Mouse (Mus musculus) embryonic facial prominence, embryonic 11.5 days (tissue): ENCODE results near the gene Nkrf. TPM values are rescaled to one million over a fixed set of nuclear protein-coding genes. Genes with fewer than 3 reads are reported as not detected.

ENCODE experiments used
- ATAC-seq: fragments of 200-750 bp; cut with Nextera tagmentation; replicated peaks from 2 replicates; pipeline ENCODE4 v1.8.0; 2017; ENCODE audit warnings: low read depth; ENCODE audit not compliant: insufficient number of reproducible peaks, low FRiP score, low TSS enrichment
- DNase-seq: peaks from one replicate; pipeline ENCODE4 v3.0.0-alpha.2; 2015; ENCODE audit warnings: low spot score
- H3K27ac ChIP-seq: fragments of 300-500 bp; sonication (generic); replicated peaks from 2 replicates; pipeline ENCODE4 v1.5.1; 2014; ENCODE audit warnings: mild to moderate bottlenecking, low read depth, low read length, control low read depth
- H3K27me3 ChIP-seq: fragments of 300-500 bp; sonication (generic); 2 replicates; pipeline ENCODE4 v1.6.1; 2014; ENCODE audit warnings: mild to moderate bottlenecking, low read length, moderate library complexity, mixed read lengths; ENCODE audit not compliant: control insufficient read depth, insufficient read depth
- H3K36me3 ChIP-seq: fragments of 300-500 bp; sonication (generic); replicated peaks from 2 replicates; pipeline ENCODE4 v1.6.1; 2014; ENCODE audit warnings: low read depth, mild to moderate bottlenecking, low read length, moderate library complexity, mixed read lengths; ENCODE audit not compliant: control insufficient read depth, insufficient read depth
- H3K4me1 ChIP-seq: fragments of 300-500 bp; sonication (generic); 2 replicates; pipeline ENCODE4 v1.6.1; 2014; ENCODE audit warnings: low read length, mixed read lengths; ENCODE audit not compliant: control insufficient read depth, insufficient read depth
- H3K4me2 ChIP-seq: fragments of 300-500 bp; sonication (generic); 2 replicates; pipeline ENCODE4 v1.6.1; 2014; ENCODE audit warnings: low read depth, mild to moderate bottlenecking, control low read depth, low read length, moderate library complexity
- H3K4me3 ChIP-seq: fragments of 300-500 bp; sonication (generic); 2 replicates; pipeline ENCODE4 v1.5.1; 2014; ENCODE audit warnings: low read depth, low read length, control low read depth
- H3K9ac ChIP-seq: fragments of 300-500 bp; sonication (generic); replicated peaks from 2 replicates; pipeline ENCODE4 v1.6.1; 2014; ENCODE audit warnings: mild to moderate bottlenecking, control low read depth, low read length
- H3K9me3 ChIP-seq: fragments of 300-500 bp; sonication (generic); replicated peaks from 2 replicates; pipeline ENCODE4 v1.6.1; 2016; ENCODE audit warnings: mild to moderate bottlenecking, low read length, inconsistent platforms, mixed read lengths; ENCODE audit not compliant: control insufficient read depth
- WGBS: fragments of 180-500 bp; shearing (Covaris S2); extraction: QIAGEN DNeasy Blood & Tissue Kit; methylation state at CpG from one replicate; pipeline ENCODE4 v1.1.7; 2014; 5-methylcytosine and 5-hydroxymethylcytosine counted together
- polyA plus RNA-seq: library from polyadenylated mRNA; unstranded; fragments of >200 nt; fragmentation: Nextera tagmentation; extraction: Ambion mirVana; gene quantifications from 2 replicates; pipeline ENCODE4 v1.2.1, GENCODE M21; 2014

The Nkrf gene
- polyA plus RNA-seq, 1 experiment from 2014 or later: 3.4 TPM

DNA sequence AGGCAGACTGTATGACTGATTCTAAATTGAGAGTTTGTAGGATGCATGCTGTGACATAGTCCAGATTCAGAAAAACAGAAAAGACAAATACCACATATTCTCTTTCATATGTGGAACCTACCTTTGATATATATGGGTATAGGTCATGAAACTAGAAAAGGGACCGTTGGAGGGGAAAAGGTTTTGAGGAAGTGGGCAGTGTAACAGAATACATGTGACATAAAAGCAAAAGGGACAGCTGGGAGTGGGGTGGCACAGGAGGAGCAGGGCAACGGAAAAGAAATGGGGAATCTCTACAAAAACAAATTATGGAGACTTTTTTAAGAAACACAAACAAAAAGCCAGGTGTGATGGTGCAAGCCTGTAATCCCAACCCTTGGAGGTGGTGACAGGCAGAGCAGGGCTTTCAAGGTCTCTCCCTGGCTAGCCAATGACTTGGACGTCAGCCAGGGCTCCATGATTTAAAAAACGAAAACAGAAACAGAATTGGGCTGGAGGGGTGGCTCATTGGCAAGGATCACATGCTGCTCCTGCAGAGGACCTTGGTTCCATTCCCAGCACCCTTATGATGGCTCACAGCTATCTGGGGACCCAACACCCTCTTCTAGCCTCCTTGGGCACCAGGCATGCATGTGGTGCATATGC lies 59.2 kb downstream of the Nkrf start:
- Histone ChIP-seq H3K27ac (no peak overlapping the region), H3K9me3 (no peaks in the 10 kb centered on the region), H3K27me3 (no peaks in the 10 kb centered on the region), H3K4me3 (no peak overlapping the region), H3K36me3 (no peaks in the 10 kb centered on the region), H3K4me1 (no peaks in the 10 kb centered on the region), H3K9ac (no peak overlapping the region), H3K4me2 (no peak overlapping the region)
- no peak for ATAC-seq
- WGBS: 84% methylated on average over 4 of the region's 4 CpGs
- DNase-seq: no peak

DNA sequence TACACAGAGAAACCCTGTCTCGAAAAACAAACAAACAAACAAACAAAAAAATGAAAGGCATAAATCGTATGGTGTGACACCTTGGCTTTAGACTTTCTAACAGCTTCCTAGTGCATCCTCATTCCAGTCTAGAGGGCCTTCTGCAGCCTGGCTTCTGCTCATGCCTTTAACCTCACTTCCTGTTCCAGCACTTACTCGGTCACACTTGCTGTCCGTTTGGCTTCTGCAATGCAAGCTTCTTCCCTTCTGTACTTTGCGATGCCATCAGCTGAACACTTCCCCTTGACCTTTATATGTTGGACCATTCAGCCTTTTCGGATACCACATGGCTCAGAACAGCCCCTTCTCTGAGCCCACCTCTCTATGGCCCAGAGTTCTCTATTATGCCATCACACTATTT lies 61.0 kb downstream of the Nkrf start:
- Histone ChIP-seq H3K36me3 (no peaks in the 10 kb centered on the region), H3K4me1 (no peaks in the 10 kb centered on the region), H3K9me3 (no peaks in the 10 kb centered on the region), H3K4me2 (no peak overlapping the region), H3K4me3 (no peak overlapping the region), H3K9ac (no peak overlapping the region), H3K27me3 (no peaks in the 10 kb centered on the region), H3K27ac (no peak overlapping the region)
- no peak for DNase-seq
- 88% methylated on average over 6 of the region's 6 CpGs for WGBS
- ATAC-seq: no peak

DNA sequence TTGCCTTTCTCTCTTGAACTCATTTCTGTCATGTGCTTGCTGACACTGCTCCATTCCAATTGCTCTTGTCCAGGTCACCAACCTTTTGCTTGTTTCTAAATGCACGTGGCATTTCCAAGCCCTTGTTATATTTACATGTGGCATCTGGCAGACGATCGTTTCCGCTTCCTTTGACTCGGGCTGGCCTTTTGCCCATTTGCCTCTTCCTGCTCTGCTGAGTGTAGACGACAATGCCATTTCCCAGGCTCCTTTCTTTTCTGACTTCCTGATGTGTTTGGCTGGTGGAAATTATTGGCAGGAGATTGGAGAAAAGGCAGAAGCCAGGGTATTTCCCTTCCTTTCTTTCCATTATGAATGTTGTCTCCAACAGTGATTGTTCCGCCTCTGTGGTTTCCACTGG lies 63.3 kb downstream of the Nkrf start:
- ATAC-seq: no peak
- Histone ChIP-seq H3K9me3 (no peaks in the 10 kb centered on the region), H3K27me3 (no peaks in the 10 kb centered on the region)

More for the DNA sequence above, 63.3 kb downstream of the Nkrf start:
- no peak overlapping the region for H3K4me2 ChIP-seq
- no peak overlapping the region for H3K4me3 ChIP-seq
- 83% methylated on average over 7 of the region's 7 CpGs for WGBS
- H3K27ac ChIP-seq: no peak overlapping the region
- no peaks in the 10 kb centered on the region for H3K4me1 ChIP-seq
- no peaks in the 10 kb centered on the region for H3K36me3 ChIP-seq
- H3K9ac ChIP-seq: no peak overlapping the region
- no peak for DNase-seq

Other genes with a start within 250 kb of the Nkrf start
- 0.89 and 1.00 TPM in 2 replicates for gene Slc25a43, start 159.2 kb downstream of the Nkrf start, polyA plus RNA-seq
- gene Slc25a5, start 107.2 kb downstream of the Nkrf start, polyA plus RNA-seq: 585 and 587 TPM in 2 replicates
- gene Ube2a, start 29.0 kb downstream of the Nkrf start, polyA plus RNA-seq: 136 and 139 TPM in 2 replicates
- 45.1 and 53.3 TPM in 2 replicates for gene C330007P06Rik, start 28.8 kb downstream of the Nkrf start, polyA plus RNA-seq
- gene Sept6, start 88.9 kb upstream of the Nkrf start, polyA plus RNA-seq: 57.0 and 59.2 TPM in 2 replicates
- gene Sowahd, start 145.9 kb upstream of the Nkrf start, polyA plus RNA-seq: not detected in 2 replicates
- 502 and 510 TPM in 2 replicates for gene Rpl39, start 182.5 kb upstream of the Nkrf start, polyA plus RNA-seq
- 18.5 and 18.9 TPM in 2 replicates for gene Upf3b, start 207.4 kb upstream of the Nkrf start, polyA plus RNA-seq
- gene Nkap, start 223.9 kb upstream of the Nkrf start, polyA plus RNA-seq: 14.9 and 19.7 TPM in 2 replicates